Mouse (Mus musculus): Measurements from ENCODE around the gene Plekhg6.

GRCm38 (mm10) chr6:125379781-125380180 lies 812 bp downstream of the Plekhg6 start:
- TF ChIP-seq GATA1 (IDR thresholded peaks at IDR 0.05; ENCODE audit: borderline replicate concordance, low read length) (no peak), FLI1 (IDR thresholded peaks at IDR 0.05; ENCODE audit: low read length) (no peak)

Measured in megakaryocyte, embryonic 14.5 days (primary cell).